Mouse (Mus musculus) heart, postnatal 36 days (tissue): ENCODE results near the gene Fam189b. TPM values are rescaled to one million over a fixed set of nuclear protein-coding genes. Genes with fewer than 3 reads are reported as not detected.

ENCODE experiments used
- DNase-seq, 2 experiments: peaks; one replicate each; pipeline ENCODE4 v3.0.0; 2021 to 2022
- intact Hi-C: fragments of 180-260 bp; cut with DNase I; formaldehyde crosslinking; loops from one replicate; pipeline ENCODE4 v1.15.1; 2025
- microRNA-seq, 2 experiments: library from miRNA; unstranded; fragments of <30 nt; microRNA quantifications; one replicate each; pipeline ENCODE4 v1.2.0; 2021; ENCODE audit warnings: borderline number of aligned reads in 2 of 2
- total RNA-seq, 2 experiments: library from RNA; stranded (reverse); gene quantifications; 2 replicates each; pipeline ENCODE4 v1.2.3; 2021

Gene Fam189b
- total RNA-seq, 2 experiments from 2014 or later, result 4.6 to 5.5 TPM

GRCm38 (mm10) chr3:89226361-89226760 is 43.4 kb downstream of the Fam189b start:
- intact Hi-C loops, result no loop called here
- no peak for DNase-seq

GRCm38 (mm10) chr3:89226900-89227299 is 44.0 kb downstream of the Fam189b start, which contains the start of gene Mtx1:
TSS of gene Mtx1 (minus strand) at chr3:89227088.
- DNase-seq, result no peak
- intact Hi-C loops, result no loop called here

GRCm38 (mm10) chr3:89227307-89228179 is 44.6 kb downstream of the Fam189b start:
- intact Hi-C loops, result no loop called here
- peak; percentile 75 to 77 for DNase-seq

- intact Hi-C loops, result no loop called here
- peak; percentile 91 to 92 for DNase-seq
Measured at GRCm38 (mm10) chr3:89228180-89228549, 45.2 kb downstream of the Fam189b start.

- DNase-seq, result no peak
- intact Hi-C loops, result no loop called here
Measured at GRCm38 (mm10) chr3:89228836-89229235, 45.9 kb downstream of the Fam189b start, which contains the start of gene Muc1. TSS of gene Muc1 (plus strand) at chr3:89229057.

GRCm38 (mm10) chr3:89229276-89229675 is 46.3 kb downstream of the Fam189b start:
- intact Hi-C loops, result no loop called here
- DNase-seq, result no peak

- DNase-seq, result no peak
- intact Hi-C loops, result no loop called here
Measured at GRCm38 (mm10) chr3:89230561-89230960, 47.6 kb downstream of the Fam189b start.

GRCm38 (mm10) chr3:89231345-89231744 is 48.4 kb downstream of the Fam189b start:
- no peak for DNase-seq
- intact Hi-C loops, result no loop called here

GRCm38 (mm10) chr3:89231772-89232275 is 48.9 kb downstream of the Fam189b start:
- intact Hi-C loops, result no loop called here
- no peak for DNase-seq

GRCm38 (mm10) chr3:89232614-89233013 is 49.7 kb downstream of the Fam189b start:
- intact Hi-C loops, result no loop called here
- DNase-seq, result no peak

GRCm38 (mm10) chr3:89233562-89234110 is 50.7 kb downstream of the Fam189b start:
- peak; percentile 22 to 24 for DNase-seq
- intact Hi-C loops, result no loop called here

- DNase-seq, result no peak
- intact Hi-C loops, result no loop called here
Measured at GRCm38 (mm10) chr3:89236516-89236915, 53.6 kb downstream of the Fam189b start.

- intact Hi-C loops, result no loop called here
- DNase-seq, result no peak
Measured at GRCm38 (mm10) chr3:89237682-89238081, 54.7 kb downstream of the Fam189b start.

- intact Hi-C loops, result no loop called here
- no peak for DNase-seq
Measured at GRCm38 (mm10) chr3:89238494-89238893, 55.6 kb downstream of the Fam189b start.

Small RNA genes lying within 50 kb of the gene (microRNA-seq; reads per million reads assigned to microRNA genes)
- 8.7 to 42.4 reads per million in 2 experiments for gene Mir92b

Other genes starting within 250 kb of the Fam189b start
- gene Ash1l, start 232.5 kb upstream of the Fam189b start, total RNA-seq, result 10 to 100 TPM; 37.7 to 39.9 TPM
- gene Dap3, start 232.0 kb upstream of the Fam189b start, total RNA-seq, result 100 to 1,000 TPM; 128 to 152 TPM
- 10 to 100 TPM; 24.4 to 25.1 TPM for gene Rusc1, start 89.8 kb upstream of the Fam189b start, total RNA-seq
- gene Gm43738, start 82.0 kb upstream of the Fam189b start, total RNA-seq, result not detected
- 10 to 100 TPM; 20.0 to 20.7 TPM for gene Fdps, start 81.2 kb upstream of the Fam189b start, total RNA-seq
- not detected for gene Pklr, start 47.0 kb upstream of the Fam189b start, total RNA-seq
- gene Hcn3, start 22.9 kb upstream of the Fam189b start, total RNA-seq, result under 1 TPM; 0.17 to 0.38 TPM
- 10 to 100 TPM; 15.8 to 19.9 TPM for gene Clk2, start 18.3 kb upstream of the Fam189b start, total RNA-seq
- gene Scamp3, start 5.7 kb upstream of the Fam189b start, total RNA-seq, result 10 to 100 TPM; 49.8 to 49.9 TPM
- gene Gba, start 19.8 kb downstream of the Fam189b start, total RNA-seq, result 10 to 100 TPM; 21.3 to 21.8 TPM
- gene Thbs3, start 32.0 kb downstream of the Fam189b start, total RNA-seq, result 1 to 10 TPM; 6.8 to 9.4 TPM
- 10 to 100 TPM; 58.0 to 60.0 TPM for gene Mtx1, start 43.9 kb downstream of the Fam189b start, total RNA-seq
- gene Muc1, start 45.9 kb downstream of the Fam189b start, total RNA-seq, result under 1 TPM; 0.14 to 0.46 TPM
- 10 to 100 TPM; 82.3 to 87.0 TPM for gene Krtcap2, start 62.8 kb downstream of the Fam189b start, total RNA-seq
- gene Trim46, start 63.2 kb downstream of the Fam189b start, total RNA-seq, result under 1 TPM; 0.42 to 0.62 TPM
- 10 to 100 TPM; 50.0 to 52.3 TPM for gene Dpm3, start 76.2 kb downstream of the Fam189b start, total RNA-seq
- gene Slc50a1, start 87.4 kb downstream of the Fam189b start, total RNA-seq, result 10 to 100 TPM; 20.5 to 23.0 TPM
- 10 to 100 TPM; 28.3 to 42.6 TPM for gene Efna1, start 98.0 kb downstream of the Fam189b start, total RNA-seq
- gene Efna3, start 139.8 kb downstream of the Fam189b start, total RNA-seq, result not detected
- gene Efna4, start 154.9 kb downstream of the Fam189b start, total RNA-seq, result under 1 TPM; 0.19 to 0.22 TPM
- gene Adam15, start 166.9 kb downstream of the Fam189b start, total RNA-seq, result 10 to 100 TPM; 56.5 to 62.6 TPM
- gene Dcst2, start 178.8 kb downstream of the Fam189b start, total RNA-seq, result not detected
- gene Dcst1, start 182.1 kb downstream of the Fam189b start, total RNA-seq, result not detected
- 10 to 100 TPM; 20.8 to 23.5 TPM for gene Zbtb7b, start 211.6 kb downstream of the Fam189b start, total RNA-seq
- gene Lenep, start 219.7 kb downstream of the Fam189b start, total RNA-seq, result under 1 TPM; 0.24 to 0.72 TPM
- 10 to 100 TPM; 44.0 to 55.1 TPM for gene Flad1, start 228.7 kb downstream of the Fam189b start, total RNA-seq
- 1 to 10 TPM; 5.1 to 5.4 TPM for gene Cks1b, start 235.2 kb downstream of the Fam189b start, total RNA-seq
- gene Shc1, start 235.3 kb downstream of the Fam189b start, total RNA-seq, result 10 to 100 TPM; 34.1 to 36.6 TPM
- 10 to 100 TPM; 13.8 to 16.6 TPM for gene Pygo2, start 247.1 kb downstream of the Fam189b start, total RNA-seq